18 mouse cellular contexts compared by ENCODE assay signal in genomic region chr9:26632891-26633650, GRCm38 (mm10).
A peak's percentile ranks its signal among the peaks of the same experiment; 100 is the strongest.
DNase-seq lines count a peak whose midpoint lies in the region; ATAC-seq and TF ChIP-seq lines count a peak whose summit lies in the region.
"Had no signal": no experiment of that assay in that cellular context is flagged by ENCODE, and none has a peak within 500 bp of the region (broad histone marks: within the 10 kb centered on the region; RNA-seq: fewer than 3 reads in every experiment).

No protein-coding gene starts in this region.

- WGBS in hindbrain, postnatal 0 days: 89% methylated on average over 8 of the region's 8 CpGs
- WGBS in hindbrain, embryonic 16.5 days: 92% methylated on average over 8 of the region's 8 CpGs
- WGBS in intestine, embryonic 15.5 days: 88% methylated on average over 8 of the region's 8 CpGs

- peak; percentile 27 for DNase-seq in hindbrain, postnatal 0 days (ENCODE audit: low spot score)
- peak; percentile 77 to 79 for DNase-seq in frontal cortex, adult 2 months (ENCODE audit: extremely low spot score in 1 of 2, low spot score in 1 of 2)
- peak; percentile 66 to 84 for DNase-seq in left cerebral cortex, postnatal 14 days (ENCODE audit: low spot score in 2 of 2)
- DNase-seq in right cerebral cortex, postnatal 4 days: peak; percentile 17
- DNase-seq in kidney, adult 8-10 months: no peak
- DNase-seq in adrenal gland, postnatal 10 days: no peak
- DNase-seq: adrenal gland, postnatal 25 days; cerebellum, adult 11 months; heart, postnatal 36 days; kidney, postnatal 10 days; liver, embryonic 13.5 days; lung, postnatal 36 days had no signal

- ATAC-seq in hindbrain, postnatal 0 days: no peak
- ATAC-seq in hindbrain, embryonic 16.5 days: no peak
- ATAC-seq in intestine, embryonic 15.5 days: no peak
- ATAC-seq: inflammation-experienced regulatory T-cells, adult 6 months had no signal

- no peak overlapping the region for H3K27ac ChIP-seq in hindbrain, postnatal 0 days
- no peak overlapping the region for H3K27ac ChIP-seq in hindbrain, embryonic 16.5 days (ENCODE audit: low read depth, low read length)
- H3K27ac ChIP-seq in intestine, embryonic 15.5 days: no peak overlapping the region
- H3K27ac ChIP-seq: heart, embryonic 10.5 days; liver, embryonic 13.5 days had no signal

- H3K4me2 ChIP-seq in hindbrain, postnatal 0 days (ENCODE audit: low read depth, low read length): no peak overlapping the region
- H3K4me2 ChIP-seq in hindbrain, embryonic 16.5 days (ENCODE audit: low read length): no peak overlapping the region
- no peak overlapping the region for H3K4me2 ChIP-seq in intestine, embryonic 15.5 days (replicated peaks)
- H3K4me2 ChIP-seq: liver, embryonic 13.5 days; midbrain, embryonic 11.5 days had no signal

- no peaks in the 10 kb centered on the region for H3K27me3 ChIP-seq in hindbrain, postnatal 0 days (ENCODE audit: insufficient read depth, low read length)
- no peaks in the 10 kb centered on the region for H3K27me3 ChIP-seq in hindbrain, embryonic 16.5 days (replicated peaks; ENCODE audit: control insufficient read depth, insufficient read depth, low read length)
- no peaks in the 10 kb centered on the region for H3K27me3 ChIP-seq in intestine, embryonic 15.5 days (replicated peaks)
- H3K27me3 ChIP-seq: liver, embryonic 13.5 days had no signal

- peak; percentile 52 for TF ChIP-seq CTCF in hindbrain, postnatal 0 days (IDR thresholded peaks at IDR 0.05; ENCODE audit: low read depth)

- intact Hi-C loops in left cerebral cortex, postnatal 14 days (cut with DNase I): loop anchor here (2.0 to 10.0 kb wide), 4 partner anchors 86 to 738 kb away; no protein-coding TSS in a partner anchor

- no peaks in the 10 kb centered on the region for H3K4me1 ChIP-seq in hindbrain, postnatal 0 days (ENCODE audit: insufficient read depth, low read length)
- no peaks in the 10 kb centered on the region for H3K4me1 ChIP-seq in hindbrain, embryonic 16.5 days (ENCODE audit: control insufficient read depth, insufficient read depth, low read depth, low read length)
- H3K4me1 ChIP-seq in intestine, embryonic 15.5 days (replicated peaks): no peaks in the 10 kb centered on the region
- H3K4me1 ChIP-seq: heart, embryonic 10.5 days; liver, embryonic 13.5 days had no signal

- no peaks in the 10 kb centered on the region for H3K9me3 ChIP-seq in hindbrain, postnatal 0 days (ENCODE audit: low read length)
- no peaks in the 10 kb centered on the region for H3K9me3 ChIP-seq in hindbrain, embryonic 16.5 days (ENCODE audit: control insufficient read depth, low read length)
- H3K9me3 ChIP-seq in intestine, embryonic 15.5 days: no peaks in the 10 kb centered on the region
- H3K9me3 ChIP-seq: G1E; heart, embryonic 10.5 days; liver, embryonic 13.5 days had no signal

- no peak overlapping the region for H3K4me3 ChIP-seq in hindbrain, postnatal 0 days (ENCODE audit: low read length)
- H3K4me3 ChIP-seq in hindbrain, embryonic 16.5 days (ENCODE audit: low read length): no peak overlapping the region
- no peak overlapping the region for H3K4me3 ChIP-seq in intestine, embryonic 15.5 days (replicated peaks)
- H3K4me3 ChIP-seq: heart, embryonic 10.5 days; liver, embryonic 13.5 days had no signal

- no peak overlapping the region for H3K9ac ChIP-seq in hindbrain, postnatal 0 days (replicated peaks; ENCODE audit: low read length)
- H3K9ac ChIP-seq in hindbrain, embryonic 16.5 days (ENCODE audit: low read depth, low read length): no peak overlapping the region
- no peak overlapping the region for H3K9ac ChIP-seq in intestine, embryonic 15.5 days
- H3K9ac ChIP-seq: liver, embryonic 13.5 days had no signal

- no peaks in the 10 kb centered on the region for H3K36me3 ChIP-seq in hindbrain, postnatal 0 days (ENCODE audit: insufficient read depth, low read length)
- H3K36me3 ChIP-seq in hindbrain, embryonic 16.5 days (ENCODE audit: control insufficient read depth, insufficient read depth, low read length): no peaks in the 10 kb centered on the region
- H3K36me3 ChIP-seq in intestine, embryonic 15.5 days: no peaks in the 10 kb centered on the region
- H3K36me3 ChIP-seq: G1E; heart, embryonic 10.5 days; liver, embryonic 13.5 days had no signal

Comparison
In these comparisons a context has a peak if more than half of its experiments do, and no peak if none do; other contexts are left out.
1. DNase-seq: peak in hindbrain, postnatal 0 days (single experiment), frontal cortex, adult 2 months (2 of 2), left cerebral cortex, postnatal 14 days (2 of 2) and right cerebral cortex, postnatal 4 days (single experiment); none in kidney, adult 8-10 months (0 of 2) and adrenal gland, postnatal 10 days (single experiment).